Mouse (Mus musculus) megakaryocyte, embryonic 14.5 days (primary cell): ENCODE results near the gene Rab3b.

Experiments used
- FLI1 ChIP-seq: IDR thresholded peaks from 2 replicates; pipeline ENCODE4 v1.6.1; 2012; ENCODE audit warnings: low read length, inconsistent platforms, mixed read lengths
- GATA1 ChIP-seq: IDR thresholded peaks from 3 replicates; pipeline ENCODE4 v1.6.1; 2012; ENCODE audit warnings: mixed read lengths, low read length, inconsistent platforms, borderline replicate concordance

GRCm38 (mm10) chr4:108909872-108910425, 31.1 kb downstream of the Rab3b start:
- no peak for TF ChIP-seq GATA1
- no peak for TF ChIP-seq FLI1
